Mouse (Mus musculus) testis, postnatal 10 days (tissue): ENCODE data around the gene Cacna1a.
A peak's percentile ranks its signal among the peaks of the same experiment; 100 is the strongest.

ENCODE experiments used
- DNase-seq: peaks from one replicate; pipeline ENCODE4 v3.0.0; 2021; ENCODE audit warnings: low spot score

Cacna1a gene

DNA sequence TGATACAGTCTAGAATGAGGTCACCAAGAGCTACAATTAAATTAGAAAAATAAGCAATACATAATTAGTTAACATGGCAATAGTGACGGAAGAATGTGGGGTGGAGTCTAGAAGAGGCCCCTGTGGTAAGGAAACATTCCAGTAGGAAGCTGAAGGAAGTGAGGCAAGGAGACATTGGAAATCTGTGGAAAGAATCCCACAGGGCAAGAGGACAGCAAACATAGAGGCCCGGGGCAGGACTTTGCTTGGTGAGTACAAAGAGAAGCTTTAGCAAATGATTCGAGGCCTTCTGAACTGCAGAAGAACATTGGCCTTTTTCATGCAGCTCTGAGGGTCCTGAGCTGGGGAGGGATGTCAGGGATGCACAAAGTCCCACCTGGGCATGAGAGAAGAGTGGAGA lies at the start of gene Cacna1a:
Gene Cacna1a, plus strand, starts transcription at position 166 of the 400 bp plus-strand sequence.
- DNase-seq = no peak

DNA sequence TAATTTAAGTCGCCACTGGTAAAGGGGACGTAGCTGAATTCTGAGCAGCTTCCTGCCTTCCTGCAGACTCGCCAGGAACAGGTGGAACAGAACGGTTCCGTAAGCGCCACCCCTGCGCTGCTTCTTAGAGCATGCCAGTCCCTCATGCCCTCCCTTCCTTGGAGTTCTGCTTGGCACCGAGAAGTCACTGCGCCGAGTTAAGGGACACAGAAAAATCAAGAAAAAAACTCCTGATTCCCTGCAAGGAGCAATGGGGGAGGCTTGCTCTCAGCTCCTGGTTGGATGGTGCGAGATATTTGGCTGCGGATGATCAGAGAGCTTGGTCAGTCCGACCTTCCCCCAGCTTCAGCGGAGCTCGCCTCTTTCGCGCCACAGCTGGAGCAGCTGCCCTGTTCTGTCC lies 49.7 kb upstream of the Cacna1a start:
- DNase-seq = no peak

- DNase-seq = no peak
Measured at GRCm38 (mm10) chr8:84339320-84339719, 48.9 kb upstream of the Cacna1a start.

DNA sequence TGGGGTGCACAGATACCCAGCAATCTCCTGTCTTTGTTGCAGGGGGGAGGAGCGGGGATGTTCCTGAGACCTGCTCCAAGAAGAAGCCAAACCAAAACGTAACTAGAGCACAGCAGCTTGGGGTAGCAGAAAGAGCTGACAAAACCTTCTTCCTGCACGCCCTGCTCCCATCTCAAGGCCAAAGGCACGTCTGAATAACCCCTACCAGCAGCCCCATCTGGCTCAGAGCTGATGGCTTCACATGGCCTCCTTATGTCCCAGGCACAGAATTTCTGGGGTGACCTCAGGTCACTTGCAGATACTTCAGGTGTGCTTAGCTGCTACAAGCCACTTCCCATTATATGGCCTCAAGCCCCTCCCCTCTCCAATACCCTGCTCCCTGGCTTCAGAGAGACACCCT lies 48.4 kb upstream of the Cacna1a start:
- DNase-seq = no peak

- DNase-seq = no peak
Measured at GRCm38 (mm10) chr8:84340671-84341070, 47.6 kb upstream of the Cacna1a start.

DNA sequence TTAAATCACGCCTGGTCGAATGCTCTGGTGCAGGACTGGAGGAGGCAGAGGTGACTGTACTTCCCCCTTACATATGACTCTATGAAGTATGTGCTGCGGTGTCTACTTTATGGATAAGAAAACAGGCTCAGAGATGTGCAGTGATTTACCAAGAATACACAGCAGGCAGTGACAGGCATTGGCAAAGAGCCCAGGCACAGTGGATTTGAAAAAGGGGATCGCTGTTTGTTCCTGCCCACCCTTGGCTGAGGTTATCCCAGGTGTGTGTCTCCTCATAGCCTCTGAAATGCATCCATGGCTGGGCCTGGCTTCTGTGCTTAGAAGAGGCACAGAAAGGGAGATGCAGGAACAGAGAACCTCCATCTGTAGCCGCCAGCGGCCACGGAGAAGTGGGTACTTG lies 42.7 kb upstream of the Cacna1a start:
- DNase-seq = no peak

DNA sequence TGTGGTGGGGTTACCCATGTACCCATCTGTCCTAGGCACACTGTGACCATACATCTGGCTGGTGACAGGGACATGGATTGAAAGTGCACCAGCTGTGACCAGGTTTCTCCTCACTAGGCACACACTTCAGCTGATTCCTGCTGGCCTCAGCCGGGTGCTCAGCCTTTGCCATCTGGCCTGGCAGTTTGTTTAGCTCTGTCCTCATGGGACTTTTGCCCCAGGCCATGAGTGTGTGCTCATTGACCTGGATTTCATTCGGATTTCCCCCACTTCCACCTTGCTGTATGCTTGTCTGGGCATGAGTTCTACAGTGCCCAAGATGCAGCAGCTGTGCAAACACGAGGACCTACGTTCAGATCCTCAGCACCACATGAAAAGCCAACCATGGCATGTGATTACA lies 41.8 kb upstream of the Cacna1a start:
- DNase-seq = no peak

GRCm38 (mm10) chr8:84349526-84349925 lies 38.7 kb upstream of the Cacna1a start:
- no peak for DNase-seq

- DNase-seq = no peak
Measured at GRCm38 (mm10) chr8:84350960-84351359, 37.3 kb upstream of the Cacna1a start.

- no peak for DNase-seq
Measured at GRCm38 (mm10) chr8:84356482-84356881, 31.8 kb upstream of the Cacna1a start.

DNA sequence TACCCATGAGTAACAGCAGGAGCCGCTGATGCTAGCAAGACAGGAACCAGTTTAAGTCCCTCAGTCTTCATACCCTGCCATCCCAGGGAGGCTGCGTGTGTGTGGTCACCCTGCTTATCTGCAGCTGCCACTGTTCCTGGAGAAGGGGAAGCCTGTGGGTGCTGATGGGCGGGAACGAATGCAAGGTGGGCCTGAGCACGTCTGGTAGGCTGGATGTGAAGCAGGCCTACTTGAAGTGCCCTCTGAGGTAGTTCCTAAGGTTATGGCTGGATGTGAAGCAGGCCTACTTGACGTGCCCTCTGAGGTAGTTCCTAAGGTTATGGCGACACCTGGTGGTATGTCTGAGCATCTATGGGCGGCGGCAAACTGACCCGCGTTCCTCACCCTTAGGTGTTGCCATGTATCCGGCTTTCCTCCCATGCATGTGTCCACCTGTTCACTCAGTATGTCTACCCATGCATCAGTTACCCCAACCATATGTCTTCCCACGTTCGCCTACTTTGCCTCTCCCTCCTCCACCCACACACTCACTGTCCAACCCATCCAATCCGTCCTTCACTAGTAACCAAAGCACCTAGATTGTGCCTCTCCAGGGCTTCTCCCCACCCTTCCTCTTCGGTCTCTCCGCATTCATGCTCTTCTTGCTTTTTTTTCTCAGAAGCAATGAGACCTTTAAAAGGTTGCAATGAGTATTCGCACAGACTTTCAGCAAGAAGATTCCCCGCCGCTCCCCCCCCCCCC lies 30.4 kb upstream of the Cacna1a start:
- peak; percentile 87 for DNase-seq

- DNase-seq = peak; percentile 93
Measured at GRCm38 (mm10) chr8:84363428-84364134, 24.7 kb upstream of the Cacna1a start.

GRCm38 (mm10) chr8:84365197-84365596 lies 23.0 kb upstream of the Cacna1a start:
- no peak for DNase-seq

- no peak for DNase-seq
Measured at GRCm38 (mm10) chr8:84370972-84371371, 17.3 kb upstream of the Cacna1a start.

- no peak for DNase-seq
Measured at GRCm38 (mm10) chr8:84375038-84375437, 13.2 kb upstream of the Cacna1a start.

GRCm38 (mm10) chr8:84375803-84376202 lies 12.4 kb upstream of the Cacna1a start:
- no peak for DNase-seq

DNA sequence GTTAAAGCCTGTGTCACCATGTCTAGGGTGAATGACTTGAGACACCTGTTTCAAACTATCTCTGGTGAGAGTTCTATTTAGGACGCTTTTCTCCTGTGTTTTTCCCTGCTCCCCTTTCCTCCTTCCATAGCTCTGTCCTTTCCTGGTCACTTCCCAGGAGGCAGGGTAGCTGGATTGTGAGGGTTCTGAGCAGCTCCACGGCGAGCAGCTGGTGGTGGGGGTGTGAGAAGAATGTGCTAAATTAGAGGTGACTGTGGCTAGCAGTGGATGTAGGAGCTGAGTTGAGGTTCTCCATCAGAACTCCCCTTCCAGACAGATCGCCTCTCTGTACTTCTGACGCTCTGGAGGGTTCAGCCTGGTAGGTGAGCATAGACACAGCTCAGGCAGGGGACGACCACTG lies 11.7 kb upstream of the Cacna1a start:
- no peak for DNase-seq

GRCm38 (mm10) chr8:84381676-84382075 lies 6.6 kb upstream of the Cacna1a start:
- DNase-seq = no peak

DNA sequence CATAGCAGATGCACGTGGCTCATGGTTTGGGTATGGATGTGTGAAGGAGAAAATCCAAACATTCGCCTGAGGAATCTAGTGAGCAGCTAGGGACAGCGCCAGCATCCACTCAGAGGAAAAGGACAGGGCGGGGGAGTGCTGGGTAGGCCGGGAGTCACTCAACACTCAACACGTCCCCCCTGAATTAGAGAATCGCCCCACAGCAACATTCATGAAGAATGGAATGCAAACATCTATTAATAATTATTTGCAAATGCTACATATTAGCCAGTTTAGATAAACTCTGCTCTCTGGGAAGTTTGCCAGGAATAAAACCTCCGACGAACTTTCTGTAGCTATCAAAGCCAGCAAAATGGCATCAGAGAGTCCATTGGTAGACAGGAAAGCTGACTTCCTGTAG lies 533 bp downstream of the Cacna1a start:
- DNase-seq = peak; percentile 55

DNA sequence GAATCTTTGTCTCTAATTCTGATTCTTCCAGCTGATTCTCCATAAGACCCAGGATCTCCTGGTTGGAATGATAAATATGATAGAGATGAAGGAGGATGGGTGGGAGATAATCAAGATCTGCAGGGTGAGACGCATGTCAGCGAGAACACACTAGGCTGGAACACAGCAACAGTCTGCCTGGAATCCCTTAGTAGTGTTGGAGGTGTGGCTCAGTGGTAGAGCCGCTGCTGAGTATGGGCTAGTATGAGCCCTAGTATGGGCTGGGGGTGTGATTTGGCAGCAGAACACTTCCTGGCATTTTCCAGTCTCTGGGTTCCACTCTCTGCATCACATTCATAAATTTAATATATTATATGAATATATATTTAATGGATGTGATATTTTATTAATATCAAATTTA lies 933 bp downstream of the Cacna1a start:
- no peak for DNase-seq

DNA sequence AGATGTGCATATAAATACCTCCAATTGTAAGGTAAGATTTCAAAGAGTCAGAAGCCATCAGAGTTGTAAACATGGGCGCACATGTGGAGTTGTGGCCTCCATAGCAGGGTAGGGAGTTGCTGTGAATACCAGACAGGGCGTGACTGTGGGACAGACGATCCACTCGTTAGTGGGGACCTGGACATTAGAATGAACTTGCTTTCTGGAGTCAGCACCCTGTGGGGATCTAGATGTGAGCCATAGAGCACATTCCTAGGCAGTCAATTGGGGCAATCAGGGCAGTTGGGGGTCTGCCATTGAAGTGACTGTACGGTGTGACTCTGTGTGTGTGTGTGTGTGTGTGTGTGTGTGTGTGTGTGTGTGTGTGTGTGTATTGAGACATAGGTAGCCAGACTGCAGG lies 3.4 kb downstream of the Cacna1a start:
- DNase-seq = no peak

- no peak for DNase-seq
Measured at GRCm38 (mm10) chr8:84395751-84396457, 7.7 kb downstream of the Cacna1a start.
